21 mouse cellular contexts compared by ENCODE assay signal in the genomic region with DNA sequence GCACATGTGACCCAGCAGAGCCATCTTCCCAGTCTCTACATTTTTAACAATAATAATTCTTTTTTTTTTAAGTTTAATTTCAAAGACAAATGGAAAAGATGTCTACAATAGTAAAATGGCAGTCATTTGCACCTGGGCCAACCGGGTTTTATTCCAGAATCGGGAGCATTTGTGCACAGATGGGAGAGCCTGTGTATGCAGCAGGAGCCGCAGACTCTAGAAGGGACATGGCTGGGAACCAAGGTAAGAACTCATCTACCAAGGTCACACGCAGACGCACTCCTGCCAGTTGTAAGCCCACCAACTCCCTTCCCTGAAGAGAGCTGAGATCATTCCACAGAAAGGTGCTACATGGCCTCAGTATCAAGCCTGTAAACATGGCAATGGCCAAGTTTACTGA.
DNase-seq lines count a peak whose midpoint lies in the region; ATAC-seq and TF ChIP-seq lines count a peak whose summit lies in the region.
"Had no signal": no experiment of that assay in that cellular context is flagged by ENCODE, and none has a peak within 500 bp of the region (broad histone marks: within the 10 kb centered on the region; RNA-seq: fewer than 3 reads in every experiment).

No protein-coding gene starts in this region.

- H3K4me3 ChIP-seq in forebrain, postnatal 0 days (ENCODE audit: low read depth, low read length), result no peak overlapping the region
- H3K4me3 ChIP-seq in forebrain, embryonic 14.5 days (ENCODE audit: low read depth, low read length), result no peak overlapping the region
- H3K4me3 ChIP-seq in kidney, embryonic 16.5 days (ENCODE audit: low read length), result no peak overlapping the region
- no peak overlapping the region for H3K4me3 ChIP-seq in lung, postnatal 0 days (ENCODE audit: low read depth, low read length)
- H3K4me3 ChIP-seq: embryonic facial prominence, embryonic 12.5 days; heart, adult 2 months; heart, embryonic 15.5 days had no signal

- no peaks in the 10 kb centered on the region for H3K4me1 ChIP-seq in forebrain, postnatal 0 days (ENCODE audit: insufficient read depth)
- no peaks in the 10 kb centered on the region for H3K4me1 ChIP-seq in forebrain, embryonic 14.5 days (ENCODE audit: control insufficient read depth, insufficient read depth, low read length)
- H3K4me1 ChIP-seq in kidney, embryonic 16.5 days (ENCODE audit: insufficient read depth, low read length), result no peaks in the 10 kb centered on the region; the same call in 1 of the 2 replicates
- no peaks in the 10 kb centered on the region for H3K4me1 ChIP-seq in lung, postnatal 0 days (ENCODE audit: insufficient read depth, low read depth, low read length)
- H3K4me1 ChIP-seq: embryonic facial prominence, embryonic 12.5 days; heart, embryonic 15.5 days had no signal

- H3K9ac ChIP-seq in forebrain, postnatal 0 days, result no peak overlapping the region
- no peak overlapping the region for H3K9ac ChIP-seq in forebrain, embryonic 14.5 days (ENCODE audit: low read length)
- no peak overlapping the region for H3K9ac ChIP-seq in kidney, embryonic 16.5 days (replicated peaks; ENCODE audit: low read length)
- H3K9ac ChIP-seq in lung, postnatal 0 days (replicated peaks; ENCODE audit: low read depth), result no peak overlapping the region
- H3K9ac ChIP-seq: embryonic facial prominence, embryonic 12.5 days; heart, embryonic 15.5 days had no signal

- no peak for ATAC-seq in forebrain, postnatal 0 days
- ATAC-seq in forebrain, embryonic 14.5 days, result no peak
- no peak for ATAC-seq in kidney, embryonic 16.5 days (ENCODE audit: low FRiP score, low TSS enrichment)
- ATAC-seq in lung, postnatal 0 days, result no peak
- ATAC-seq: CD4-positive, CD25-positive, alpha-beta regulatory T cell, adult 4 months; forebrain, embryonic 16.5 days; intestine, embryonic 16.5 days had no signal

- no peaks in the 10 kb centered on the region for H3K9me3 ChIP-seq in forebrain, postnatal 0 days (ENCODE audit: low read length)
- no peaks in the 10 kb centered on the region for H3K9me3 ChIP-seq in forebrain, embryonic 14.5 days (replicated peaks; ENCODE audit: control insufficient read depth, low read length)
- H3K9me3 ChIP-seq in kidney, embryonic 16.5 days (ENCODE audit: low read length), result no peaks in the 10 kb centered on the region
- H3K9me3 ChIP-seq in lung, postnatal 0 days (ENCODE audit: low read length), result no peaks in the 10 kb centered on the region
- H3K9me3 ChIP-seq: embryonic facial prominence, embryonic 12.5 days; G1E; heart, embryonic 15.5 days had no signal

- no peaks in the 10 kb centered on the region for H3K36me3 ChIP-seq in forebrain, postnatal 0 days (ENCODE audit: insufficient read depth)
- no peaks in the 10 kb centered on the region for H3K36me3 ChIP-seq in forebrain, embryonic 14.5 days (ENCODE audit: control insufficient read depth, insufficient read depth, low read length)
- H3K36me3 ChIP-seq in kidney, embryonic 16.5 days (ENCODE audit: insufficient read depth, low read length), result no peaks in the 10 kb centered on the region
- no peaks in the 10 kb centered on the region for H3K36me3 ChIP-seq in lung, postnatal 0 days (ENCODE audit: insufficient read depth, low read length)
- H3K36me3 ChIP-seq: embryonic facial prominence, embryonic 12.5 days; G1E; heart, embryonic 15.5 days had no signal

- H3K27ac ChIP-seq in forebrain, postnatal 0 days (ENCODE audit: low read depth, low read length), result 0 out of 2 replicates have a peak overlapping the region, but pooled peaks have one; percentile 21
- H3K27ac ChIP-seq in forebrain, embryonic 14.5 days (ENCODE audit: low read depth, low read length), result no peak overlapping the region
- peak overlapping the region; percentile 10; the same call in 1 of the 2 replicates for H3K27ac ChIP-seq in kidney, embryonic 16.5 days (ENCODE audit: low read length)
- no peak overlapping the region for H3K27ac ChIP-seq in lung, postnatal 0 days (ENCODE audit: low read length)
- H3K27ac ChIP-seq: embryonic facial prominence, embryonic 12.5 days; heart, adult 2 months; heart, embryonic 15.5 days had no signal

- WGBS in forebrain, postnatal 0 days, result 67% methylated on average over 5 of the region's 5 CpGs
- 80% methylated on average over 5 of the region's 5 CpGs for WGBS in forebrain, embryonic 14.5 days
- WGBS in kidney, embryonic 16.5 days, result 89% methylated on average over 5 of the region's 5 CpGs
- 92% methylated on average over 5 of the region's 5 CpGs for WGBS in lung, postnatal 0 days

- TF ChIP-seq EP300 in lung, postnatal 0 days (IDR thresholded peaks at IDR 0.05), result no peak

- H3K4me2 ChIP-seq in forebrain, postnatal 0 days (ENCODE audit: low read depth), result no peak overlapping the region
- H3K4me2 ChIP-seq in forebrain, embryonic 14.5 days (ENCODE audit: low read length), result no peak overlapping the region
- no peak overlapping the region for H3K4me2 ChIP-seq in kidney, embryonic 16.5 days (replicated peaks; ENCODE audit: low read depth, low read length)
- no peak overlapping the region for H3K4me2 ChIP-seq in lung, postnatal 0 days (replicated peaks; ENCODE audit: low read depth, low read length)
- H3K4me2 ChIP-seq: embryonic facial prominence, embryonic 12.5 days; heart, embryonic 11.5 days; heart, embryonic 15.5 days had no signal

- no peaks in the 10 kb centered on the region for H3K27me3 ChIP-seq in forebrain, postnatal 0 days (ENCODE audit: insufficient read depth, low read length)
- no peaks in the 10 kb centered on the region for H3K27me3 ChIP-seq in forebrain, embryonic 14.5 days (replicated peaks; ENCODE audit: control insufficient read depth, insufficient read depth, low read length)
- H3K27me3 ChIP-seq in kidney, embryonic 16.5 days (ENCODE audit: insufficient read depth, low read length), result no peaks in the 10 kb centered on the region
- no peaks in the 10 kb centered on the region for H3K27me3 ChIP-seq in lung, postnatal 0 days (replicated peaks; ENCODE audit: insufficient read depth, low read length)
- H3K27me3 ChIP-seq: embryonic facial prominence, embryonic 12.5 days; heart, embryonic 15.5 days had no signal

- TF ChIP-seq CTCF in forebrain, postnatal 0 days (IDR thresholded peaks at IDR 0.05; ENCODE audit: low read depth), result no peak
- no peak for TF ChIP-seq CTCF in lung, postnatal 0 days (IDR thresholded peaks at IDR 0.05)

- DNase-seq in cerebellum, adult 18-20 months, result peak; percentile 37 to 45
- DNase-seq in cerebellum, adult 8-10 months, result no peak
- no peak for DNase-seq in forebrain, postnatal 0 days
- DNase-seq in forebrain, embryonic 14.5 days (ENCODE audit: low spot score), result no peak
- DNase-seq in kidney, adult 11 months, result no peak
- DNase-seq in lung, postnatal 0 days (ENCODE audit: low spot score), result no peak
- DNase-seq: adrenal gland, adult 8-10 months; adrenal gland, postnatal 36 days; B cell, adult 2 months; gastrocnemius, postnatal 14 days; heart, adult 2 months; heart, postnatal 14 days; kidney, adult 8-10 months had no signal

Comparison
In these comparisons a context has a peak if more than half of its experiments do, and no peak if none do; other contexts are left out.
1. DNase-seq: peak in cerebellum, adult 18-20 months (2 of 2); none in cerebellum, adult 8-10 months (single experiment), forebrain, postnatal 0 days (single experiment), forebrain, embryonic 14.5 days (single experiment), kidney, adult 11 months (single experiment) and lung, postnatal 0 days (single experiment).
2. H3K27ac ChIP-seq: peak in forebrain, postnatal 0 days (single experiment) and kidney, embryonic 16.5 days (single experiment); none in forebrain, embryonic 14.5 days (single experiment) and lung, postnatal 0 days (single experiment).